Comparison of ENCODE assay signal across 31 mouse cellular contexts in genomic region chr6:50068490-50068889, GRCm38 (mm10).
"Had no signal": no experiment of that assay in that cellular context is flagged by ENCODE, and none has a peak within 500 bp of the region (broad histone marks: within the 10 kb centered on the region; RNA-seq: fewer than 3 reads in every experiment).

No protein-coding gene starts in this region.

- H3K36me3 ChIP-seq: limb, embryonic 10.5 days; limb, embryonic 12.5 days; limb, embryonic 13.5 days; limb, embryonic 15.5 days; liver, embryonic 12.5 days; liver, embryonic 13.5 days; liver, embryonic 15.5 days; lung, embryonic 15.5 days; midbrain, embryonic 10.5 days; midbrain, embryonic 12.5 days; midbrain, embryonic 13.5 days; midbrain, embryonic 15.5 days; neural tube, embryonic 12.5 days had no signal

- DNase-seq: left cerebral cortex, postnatal 4 days; liver; liver, embryonic 13.5 days; liver, postnatal 0 days; lung, adult 18-20 months; lung, adult 2 months; lung, embryonic 14.5 days; lung, postnatal 10 days; lung, postnatal 14 days; lung, postnatal 36 days; lung, postnatal 4 days; midbrain, embryonic 14.5 days had no signal

- H3K27me3 ChIP-seq: limb, embryonic 12.5 days; limb, embryonic 13.5 days; limb, embryonic 15.5 days; liver, embryonic 12.5 days; liver, embryonic 13.5 days; liver, embryonic 15.5 days; lung, embryonic 15.5 days; midbrain, embryonic 12.5 days; midbrain, embryonic 13.5 days; midbrain, embryonic 15.5 days; neural tube, embryonic 12.5 days had no signal

- H3K9me3 ChIP-seq: limb, embryonic 10.5 days; limb, embryonic 12.5 days; limb, embryonic 13.5 days; limb, embryonic 15.5 days; liver, embryonic 12.5 days; liver, embryonic 13.5 days; liver, embryonic 15.5 days; lung, embryonic 15.5 days; megakaryocyte, embryonic 14.5 days; midbrain, embryonic 10.5 days; midbrain, embryonic 12.5 days; midbrain, embryonic 13.5 days; midbrain, embryonic 15.5 days; neural tube, embryonic 12.5 days had no signal

- H3K4me1 ChIP-seq: limb, embryonic 10.5 days; limb, embryonic 13.5 days; limb, embryonic 15.5 days; liver, embryonic 12.5 days; liver, embryonic 13.5 days; liver, embryonic 15.5 days; lung, embryonic 15.5 days; megakaryocyte, embryonic 14.5 days; midbrain, embryonic 10.5 days; midbrain, embryonic 12.5 days; midbrain, embryonic 13.5 days; midbrain, embryonic 15.5 days; neural tube, embryonic 12.5 days had no signal

- ATAC-seq: liver, embryonic 12.5 days; liver, postnatal 0 days; lung, postnatal 0 days; midbrain, embryonic 13.5 days; midbrain, embryonic 15.5 days; midbrain, embryonic 16.5 days had no signal

- H3K9ac ChIP-seq: limb, embryonic 12.5 days; limb, embryonic 13.5 days; limb, embryonic 15.5 days; liver, embryonic 12.5 days; liver, embryonic 13.5 days; liver, embryonic 14.5 days; liver, embryonic 15.5 days; liver, postnatal 0 days; lung, embryonic 14.5 days; lung, embryonic 15.5 days; midbrain, embryonic 12.5 days; midbrain, embryonic 13.5 days; midbrain, embryonic 15.5 days; neural tube, embryonic 12.5 days had no signal

- H3K4me2 ChIP-seq: limb, embryonic 12.5 days; limb, embryonic 13.5 days; limb, embryonic 15.5 days; liver, embryonic 11.5 days; liver, embryonic 12.5 days; liver, embryonic 13.5 days; liver, embryonic 15.5 days; lung, embryonic 14.5 days; lung, embryonic 15.5 days; midbrain, embryonic 12.5 days; midbrain, embryonic 13.5 days; midbrain, embryonic 15.5 days; neural tube, embryonic 12.5 days had no signal

- H3K27ac ChIP-seq: limb, embryonic 10.5 days; limb, embryonic 12.5 days; limb, embryonic 13.5 days; limb, embryonic 15.5 days; liver, embryonic 12.5 days; liver, embryonic 13.5 days; liver, embryonic 14.5 days; liver, embryonic 15.5 days; lung, embryonic 15.5 days; macrophage; midbrain, embryonic 10.5 days; midbrain, embryonic 12.5 days; midbrain, embryonic 13.5 days; midbrain, embryonic 15.5 days; neural tube, embryonic 12.5 days had no signal

- H3K4me3 ChIP-seq: limb, embryonic 10.5 days; limb, embryonic 12.5 days; limb, embryonic 13.5 days; limb, embryonic 15.5 days; liver, embryonic 12.5 days; liver, embryonic 13.5 days; liver, embryonic 15.5 days; lung, embryonic 15.5 days; megakaryocyte, embryonic 14.5 days; midbrain, embryonic 10.5 days; midbrain, embryonic 12.5 days; midbrain, embryonic 13.5 days; midbrain, embryonic 15.5 days; myocyte; neural tube, embryonic 12.5 days had no signal
